Mouse (Mus musculus) spleen, postnatal 10 days (tissue): ENCODE data around the gene Peli2.
A peak's percentile ranks its signal among the peaks of the same experiment; 100 is the strongest.

Source experiments
- DNase-seq, 2 experiments: peaks; one replicate each; pipeline ENCODE4 v3.0.0; 2021 to 2022; ENCODE audit warnings: low spot score in 2 of 2

The Peli2 gene

DNA sequence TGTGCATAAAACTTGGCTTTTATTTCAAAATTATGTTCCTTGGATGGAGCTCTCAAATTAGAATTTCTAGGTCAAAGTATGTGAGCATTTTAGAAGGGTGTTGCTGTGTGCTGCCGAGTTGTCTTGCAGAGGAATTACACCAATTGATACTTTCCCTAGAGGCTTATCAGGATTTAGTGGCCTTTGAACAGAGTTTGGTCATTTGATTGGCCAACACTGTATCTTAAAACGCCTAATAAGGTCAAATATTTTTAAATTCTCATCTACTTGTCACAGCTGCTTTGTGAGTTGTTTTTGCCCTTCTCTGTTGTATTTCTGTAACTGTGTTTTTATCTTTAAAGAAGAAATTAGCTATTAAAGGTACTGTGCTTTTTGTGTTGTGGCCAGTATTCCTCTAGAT lies 32.4 kb downstream of the Peli2 start:
- DNase-seq: no peak

DNA sequence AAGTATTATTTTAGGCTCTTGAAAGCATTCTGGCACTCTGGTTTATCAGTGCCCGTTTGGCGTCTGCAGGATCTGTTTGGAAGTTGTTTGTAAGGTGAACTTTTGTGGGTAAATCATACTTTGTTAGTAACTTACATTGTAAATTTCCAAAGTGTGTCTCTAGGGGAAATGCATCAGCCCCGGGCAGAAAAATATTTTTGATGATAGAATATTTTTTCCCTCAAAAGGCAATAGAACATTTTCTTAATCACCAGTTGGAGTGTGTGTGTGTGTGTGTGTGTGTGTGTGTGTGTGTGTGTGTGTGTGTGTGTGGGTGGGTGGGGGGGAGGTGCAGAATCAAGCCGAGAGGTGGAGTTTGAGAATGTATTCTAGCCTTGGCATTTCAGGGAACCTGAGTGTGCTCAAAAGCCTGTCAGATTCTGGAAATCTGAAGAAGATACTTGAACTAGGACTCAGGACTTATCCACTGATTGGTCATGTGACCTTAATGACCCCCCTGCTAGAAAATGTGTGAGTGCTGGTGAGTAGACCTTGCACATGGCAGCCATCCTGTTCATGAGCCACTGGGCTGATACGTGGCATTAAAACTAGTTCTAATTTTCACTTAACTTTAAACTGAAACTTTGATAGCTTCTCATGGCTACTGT lies 33.4 kb downstream of the Peli2 start:
- no peak for DNase-seq

DNA sequence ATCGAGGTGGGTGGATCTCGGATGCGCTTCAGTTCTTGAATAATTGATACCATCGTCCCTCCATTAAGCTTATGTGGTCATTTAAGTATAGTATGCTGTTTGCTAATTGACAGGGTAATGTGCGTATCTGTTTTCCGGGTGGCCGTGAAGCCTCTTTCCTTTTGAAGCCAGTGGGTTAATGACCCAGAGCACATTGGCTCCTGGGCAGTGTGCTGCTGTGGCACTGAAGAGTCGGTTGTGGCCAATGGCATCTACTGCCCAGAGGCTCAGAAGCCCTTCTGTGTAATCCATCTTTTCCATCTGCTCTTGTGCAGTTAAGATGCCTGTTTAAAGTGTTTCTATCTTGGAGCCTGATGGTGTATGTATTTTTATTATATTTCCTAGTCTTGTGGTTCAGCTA lies 34.0 kb downstream of the Peli2 start:
- no peak for DNase-seq

DNA sequence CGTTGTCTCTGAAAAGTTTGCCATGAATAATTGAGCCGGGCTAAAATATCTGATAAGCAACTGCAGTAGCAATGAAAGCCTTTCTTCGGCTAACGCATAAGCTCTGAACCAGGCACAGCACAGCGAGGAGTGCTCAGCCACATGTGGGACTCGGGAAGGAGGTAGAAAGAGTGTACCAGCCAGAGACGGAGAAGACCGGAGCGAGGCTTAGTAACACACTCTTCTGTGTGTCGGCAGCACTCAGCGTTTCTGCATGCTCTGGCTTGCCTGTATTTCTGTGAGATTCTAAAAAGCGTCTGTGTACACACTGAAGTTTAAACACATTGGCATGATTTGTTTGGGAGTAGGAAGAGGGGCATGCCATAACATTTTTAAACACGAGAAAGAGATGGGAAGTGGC lies 34.5 kb downstream of the Peli2 start:
- DNase-seq: no peak

DNA sequence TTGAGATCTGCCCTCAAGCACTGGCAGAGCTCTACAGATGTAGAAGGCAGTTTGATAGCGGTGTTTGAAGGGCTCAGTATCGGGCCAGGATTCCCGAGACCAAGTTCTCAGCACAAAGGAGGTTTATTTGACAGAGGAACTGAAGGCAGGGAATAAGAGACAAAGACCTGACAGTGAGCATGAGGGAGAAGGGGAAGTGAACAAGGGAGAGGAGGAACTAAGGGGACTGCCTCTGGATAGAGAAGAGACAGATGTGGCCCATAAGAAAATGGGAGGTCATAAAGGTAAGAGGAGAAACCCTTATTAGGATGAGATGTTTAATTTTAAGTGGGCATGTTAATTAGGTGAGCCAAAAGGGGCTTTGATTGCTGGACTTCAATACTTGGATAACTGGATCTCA lies 36.5 kb downstream of the Peli2 start:
- DNase-seq: no peak

DNA sequence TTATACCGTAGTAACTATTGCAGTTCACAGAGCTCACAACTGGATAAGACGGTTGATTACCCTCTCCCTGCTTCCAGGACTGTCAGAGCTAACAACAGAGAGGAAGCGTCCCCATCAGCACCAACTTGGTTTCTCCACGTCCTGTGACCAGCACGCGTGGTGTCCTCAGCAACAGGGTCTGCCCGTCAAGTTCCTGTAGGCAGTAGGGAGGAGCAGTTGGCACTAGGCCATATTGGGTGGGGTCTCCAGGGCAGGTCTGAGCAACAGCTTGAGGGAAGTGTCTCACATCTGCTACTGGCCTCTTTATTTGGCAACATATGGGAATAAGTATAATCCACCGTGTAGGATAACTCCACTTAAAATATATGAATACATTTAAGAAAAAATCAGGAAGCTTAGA lies 37.2 kb downstream of the Peli2 start:
- DNase-seq: no peak

DNA sequence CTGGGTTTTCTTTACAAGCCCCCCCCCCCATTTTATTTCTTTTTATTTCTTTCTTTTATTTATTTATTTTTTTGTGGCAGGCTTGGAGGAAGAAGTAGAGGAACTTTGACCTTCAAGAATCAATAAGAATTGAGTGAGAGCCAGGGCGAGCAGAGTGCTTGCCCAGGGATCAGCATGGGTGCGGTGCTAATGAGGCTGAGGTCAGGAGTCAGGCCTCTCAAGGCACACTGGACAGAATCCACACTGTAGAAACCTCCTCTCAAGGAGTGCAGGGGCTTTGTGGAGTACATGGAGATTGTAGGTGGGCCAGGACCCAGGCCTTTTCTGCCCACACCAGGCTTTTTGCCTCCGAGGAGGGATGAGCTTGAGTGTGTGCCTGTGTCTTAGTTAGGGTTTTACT lies 38.8 kb downstream of the Peli2 start:
- DNase-seq: no peak

DNA sequence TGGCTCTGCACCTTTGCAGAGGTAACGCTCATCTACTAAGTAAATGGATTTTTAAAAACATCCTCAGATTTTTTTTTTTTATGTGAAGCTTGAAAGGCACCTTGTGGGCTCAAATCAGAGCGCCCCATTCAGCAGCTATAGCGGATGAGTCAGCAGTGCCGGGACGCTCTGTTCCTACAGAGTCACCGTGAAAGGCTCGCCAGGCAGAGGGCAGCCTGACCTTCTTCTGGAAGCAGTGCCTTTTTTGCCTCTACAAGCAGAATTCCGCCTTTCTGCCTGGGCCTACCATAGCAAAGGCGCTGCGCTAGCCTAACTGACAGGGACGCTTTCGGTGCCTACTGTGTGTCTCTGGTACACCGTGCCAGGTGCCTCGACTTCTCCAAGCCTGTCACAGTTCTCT lies 41.8 kb downstream of the Peli2 start:
- no peak for DNase-seq

DNA sequence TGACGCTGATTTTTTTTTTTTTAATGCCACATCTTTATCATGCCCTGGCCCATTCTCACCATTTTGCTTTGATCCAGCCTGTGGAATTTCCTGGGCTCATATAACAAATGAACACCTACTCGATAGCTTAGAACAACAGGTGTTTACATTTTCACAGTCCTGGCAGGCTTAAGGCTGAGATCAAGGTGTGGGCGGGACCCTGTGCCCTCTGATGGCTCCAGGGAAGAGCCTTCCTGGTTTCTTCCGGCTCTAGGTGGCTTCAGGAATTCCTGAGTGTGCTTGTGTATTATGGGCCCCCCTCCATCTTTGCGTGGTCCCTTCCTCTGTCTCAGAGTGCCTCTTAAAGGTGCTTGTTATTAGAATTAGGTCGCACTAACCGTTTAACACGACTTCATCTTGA lies 44.3 kb downstream of the Peli2 start:
- no peak for DNase-seq

DNA sequence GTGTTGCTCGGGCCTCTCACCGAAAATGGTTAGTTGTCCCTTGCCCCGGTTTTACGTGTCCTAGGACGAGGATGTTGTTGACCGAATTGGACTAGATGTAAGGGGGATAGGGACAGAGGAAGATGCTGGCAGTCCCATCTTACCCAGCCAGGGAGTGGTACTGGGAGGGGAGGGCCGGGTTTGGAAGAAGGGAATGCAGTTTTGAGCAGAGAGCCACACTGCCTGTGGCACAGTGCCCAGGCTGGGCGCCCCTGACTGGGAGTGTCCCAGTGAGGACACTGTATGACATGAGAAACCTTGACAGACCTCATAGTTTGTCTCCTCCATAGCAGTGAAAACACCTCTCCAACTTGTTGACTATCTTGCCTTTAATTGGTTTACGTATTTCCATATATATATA lies 45.8 kb downstream of the Peli2 start:
- no peak for DNase-seq

DNA sequence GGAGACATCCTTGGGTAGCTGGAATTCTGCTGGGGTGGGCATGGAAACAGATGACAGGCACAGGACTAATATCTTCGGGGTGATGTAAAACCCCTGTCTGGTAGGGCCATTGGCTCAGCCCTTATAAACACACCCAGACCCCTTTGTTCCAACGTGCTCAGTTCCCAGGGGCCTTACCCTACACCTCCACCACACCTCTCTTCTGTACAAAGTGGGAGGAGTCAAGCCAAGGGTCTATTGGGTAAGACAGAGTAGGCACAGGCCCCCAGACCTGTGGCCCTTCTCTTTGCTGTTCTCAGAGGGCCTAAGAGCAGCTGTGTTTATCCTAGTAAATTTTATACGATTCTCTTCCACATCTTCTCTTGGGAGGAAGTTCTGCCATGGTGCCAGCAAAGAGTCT lies 46.4 kb downstream of the Peli2 start:
- no peak for DNase-seq

DNA sequence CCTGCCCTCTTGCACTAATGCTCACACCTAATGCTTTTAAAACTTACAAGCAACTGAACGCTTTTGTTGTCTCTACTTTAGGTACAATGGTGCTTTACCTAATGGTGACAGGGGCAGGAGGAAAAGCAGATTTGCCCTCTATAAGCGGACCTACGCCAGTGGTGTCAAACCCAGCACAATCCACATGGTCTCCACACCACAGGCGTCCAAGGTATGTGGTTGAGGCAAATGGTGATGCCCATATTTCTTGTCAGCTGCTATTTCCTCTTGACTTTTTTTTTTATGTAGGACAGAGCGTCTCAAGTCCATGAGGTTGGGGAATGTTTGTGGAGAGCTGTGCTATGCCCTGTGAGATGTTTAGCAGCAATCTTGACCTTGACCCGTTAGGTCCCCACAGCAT lies 47.5 kb downstream of the Peli2 start:
- DNase-seq: no peak

DNA sequence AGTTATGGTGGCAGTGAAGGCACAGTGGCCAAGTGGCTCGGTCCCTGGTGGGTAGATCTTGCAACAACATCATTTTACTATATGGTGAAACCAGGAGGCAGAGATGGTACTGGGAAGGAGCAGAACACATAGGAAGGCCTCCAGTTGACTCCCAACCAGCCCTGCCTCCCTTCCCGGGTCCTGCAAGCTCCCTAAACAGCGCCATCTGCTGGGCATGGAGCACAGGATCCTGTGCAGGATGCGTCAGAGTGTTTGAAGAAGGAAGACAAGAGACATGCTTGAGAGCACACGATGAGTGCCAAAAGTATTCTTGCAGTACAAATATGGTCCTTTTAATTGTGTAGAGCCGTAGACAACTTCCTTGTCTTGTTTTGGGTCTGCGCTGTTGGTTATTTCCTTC lies 49.3 kb downstream of the Peli2 start:
- DNase-seq: peak in 1 of 2 experiments; percentile 45

DNA sequence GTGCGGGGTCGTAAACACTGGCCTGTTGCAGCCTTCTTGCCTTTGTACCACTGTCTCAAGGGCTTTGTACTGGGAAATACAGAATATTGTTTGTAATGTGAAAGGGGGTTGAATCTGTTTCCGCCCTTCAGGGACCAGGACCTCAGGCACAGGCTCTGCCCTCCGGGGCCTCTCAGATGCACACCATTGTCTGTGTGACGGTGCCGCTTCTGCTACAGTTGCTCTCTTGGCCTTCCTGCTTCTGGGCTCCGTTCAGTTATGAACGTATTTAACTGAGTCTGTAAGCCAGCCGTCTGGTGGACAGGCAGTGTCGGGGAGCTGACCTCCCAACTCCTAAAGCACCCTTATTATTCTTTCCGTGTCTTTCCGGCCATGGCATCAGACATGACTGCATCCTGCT lies 50.6 kb downstream of the Peli2 start:
- no peak for DNase-seq

DNA sequence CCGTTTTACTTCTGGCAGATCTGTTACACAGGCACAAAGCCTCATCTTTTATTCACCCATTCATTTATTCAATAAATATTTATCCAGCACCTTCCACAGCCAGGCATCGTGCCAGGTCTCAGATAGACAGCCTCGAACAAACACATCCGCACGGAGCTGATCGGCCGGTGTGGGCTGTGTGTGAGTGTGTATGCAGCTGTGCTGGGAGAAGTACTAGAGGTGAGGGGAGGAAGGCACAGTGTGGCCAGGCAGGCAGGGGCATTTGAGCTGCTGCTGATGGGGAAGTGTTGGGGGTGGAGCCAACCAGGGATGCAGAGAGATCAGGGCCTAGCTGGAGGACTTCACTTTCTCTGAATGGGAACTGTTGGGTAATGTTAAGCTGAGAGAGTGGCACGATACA lies 51.4 kb downstream of the Peli2 start:
- no peak for DNase-seq

DNA sequence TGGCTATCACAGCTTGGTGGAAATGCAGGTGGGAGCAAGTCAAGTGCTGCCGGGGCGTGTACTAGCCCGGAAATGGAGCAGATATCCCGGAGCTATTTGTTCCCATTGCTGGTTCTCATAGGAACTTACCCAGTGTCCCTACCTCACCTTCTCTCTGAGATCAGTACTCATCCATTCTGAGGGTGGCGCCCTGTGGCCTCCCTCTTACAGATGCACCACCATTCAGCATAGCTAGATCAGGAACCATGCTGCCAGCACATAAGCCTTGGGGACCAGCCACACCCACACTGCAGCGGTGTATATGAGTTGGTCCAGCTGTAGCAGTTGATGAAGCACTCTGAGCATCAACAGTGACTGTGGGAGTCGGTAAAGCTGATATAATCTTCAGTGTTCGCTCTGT lies 52.3 kb downstream of the Peli2 start:
- DNase-seq: no peak

DNA sequence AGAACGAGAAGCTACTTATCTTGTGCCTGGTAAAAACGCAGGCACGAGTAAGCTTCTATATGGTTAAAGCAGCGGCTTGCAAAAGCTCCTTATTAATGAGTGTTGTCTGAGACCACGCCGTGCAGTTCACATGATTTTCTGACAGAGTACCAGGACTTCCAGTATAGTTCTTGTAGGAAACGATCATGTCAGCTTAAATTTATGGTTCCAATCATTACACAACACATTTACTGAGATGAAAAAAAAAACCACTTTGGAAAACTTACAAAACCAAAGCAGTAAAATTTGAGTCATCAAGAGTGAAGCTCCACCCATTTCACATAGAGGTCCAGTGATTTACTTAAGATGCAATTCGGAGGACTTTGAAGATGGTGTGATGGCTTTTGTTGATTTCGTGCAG lies 53.2 kb downstream of the Peli2 start:
- DNase-seq: no peak

DNA sequence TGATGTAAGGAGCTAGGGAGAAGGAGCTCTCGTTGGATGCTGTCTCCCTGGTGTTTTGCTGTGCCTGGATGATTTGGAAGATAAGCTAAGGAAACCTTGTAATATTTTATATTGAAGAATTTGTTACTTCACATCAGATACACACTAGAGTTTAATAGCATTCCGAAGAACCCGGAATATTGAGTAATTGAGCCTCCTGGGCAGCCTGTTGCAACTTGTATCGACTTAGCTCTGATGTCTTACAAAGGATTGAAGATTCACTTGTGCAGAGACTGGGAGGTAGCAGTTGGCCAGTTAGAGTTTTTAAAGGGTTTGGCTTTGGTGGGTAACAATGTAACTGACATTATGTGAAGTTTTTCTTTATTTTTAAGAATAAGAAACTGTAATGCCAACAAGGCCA lies 53.7 kb downstream of the Peli2 start:
- DNase-seq: no peak

DNA sequence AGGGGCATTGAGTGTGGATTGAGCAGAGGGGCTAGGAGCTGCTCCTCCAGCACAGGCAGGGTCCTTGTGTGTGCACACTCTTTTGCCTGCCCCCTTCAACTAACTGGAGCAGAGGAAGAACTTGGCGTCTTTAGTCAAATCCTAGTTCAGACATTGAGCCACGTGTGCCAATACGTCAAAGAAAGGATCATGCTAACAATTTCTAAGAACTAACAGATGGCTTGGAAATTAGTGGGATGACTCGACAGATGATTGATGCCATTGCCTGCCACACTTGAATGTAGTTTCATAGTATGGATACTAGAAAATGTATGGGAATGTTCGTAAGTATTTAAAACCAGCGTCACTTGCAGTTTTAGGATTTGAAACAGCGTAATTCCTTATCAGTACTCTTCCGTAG lies 54.5 kb downstream of the Peli2 start:
- no peak for DNase-seq

DNA sequence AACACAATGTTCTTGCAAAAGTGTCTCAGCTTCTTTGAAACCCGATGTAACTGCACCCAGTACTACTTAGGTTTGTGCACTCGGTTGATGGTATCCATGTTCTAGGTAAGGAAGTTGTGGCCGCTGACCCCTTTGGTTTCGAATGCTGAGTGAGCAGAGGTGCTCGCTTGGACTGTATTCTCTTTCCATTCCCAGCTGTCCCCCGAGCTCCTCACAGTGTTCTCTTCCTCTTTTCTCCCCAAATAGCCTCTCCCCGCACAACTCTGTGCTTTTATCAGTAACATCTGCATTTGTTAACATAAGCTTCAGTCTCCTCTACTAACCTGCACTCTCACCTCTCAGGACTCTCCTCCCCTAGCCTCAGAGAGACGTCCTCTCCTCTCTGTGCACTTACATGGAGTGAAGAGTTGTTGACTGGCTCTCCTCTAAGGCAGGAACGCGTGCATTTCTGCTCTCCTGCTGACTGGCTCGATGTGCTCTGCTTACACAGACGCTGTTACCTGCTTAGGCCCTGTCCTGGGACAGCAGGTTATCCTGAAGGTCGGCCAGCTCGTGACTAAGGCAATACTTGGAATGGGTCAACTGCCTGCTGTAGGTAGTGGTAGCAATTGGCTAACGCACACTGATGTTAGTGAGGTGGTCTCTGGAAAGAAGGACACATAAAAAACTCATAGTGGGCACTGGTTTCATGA lies 57.8 kb downstream of the Peli2 start:
- DNase-seq: no peak

DNA sequence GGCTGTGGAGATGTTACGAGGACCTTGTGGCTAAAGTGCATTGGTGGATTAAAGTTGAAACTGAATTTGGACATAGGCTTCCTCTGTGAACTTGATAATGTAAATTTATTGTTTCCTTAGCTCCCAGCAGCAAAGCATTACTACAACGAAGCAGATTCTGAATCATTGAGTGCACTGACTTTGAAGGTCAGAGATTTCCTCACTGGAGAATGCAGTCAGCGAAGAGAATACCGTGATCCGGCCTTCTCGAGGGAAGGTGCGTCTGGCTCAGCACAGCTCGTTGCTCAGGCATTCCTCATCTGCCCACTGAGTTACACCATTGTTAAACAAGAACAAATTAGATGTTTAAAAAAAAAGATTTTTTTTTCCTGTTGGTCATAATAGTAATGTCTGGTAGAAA lies 58.4 kb downstream of the Peli2 start:
- no peak for DNase-seq

DNA sequence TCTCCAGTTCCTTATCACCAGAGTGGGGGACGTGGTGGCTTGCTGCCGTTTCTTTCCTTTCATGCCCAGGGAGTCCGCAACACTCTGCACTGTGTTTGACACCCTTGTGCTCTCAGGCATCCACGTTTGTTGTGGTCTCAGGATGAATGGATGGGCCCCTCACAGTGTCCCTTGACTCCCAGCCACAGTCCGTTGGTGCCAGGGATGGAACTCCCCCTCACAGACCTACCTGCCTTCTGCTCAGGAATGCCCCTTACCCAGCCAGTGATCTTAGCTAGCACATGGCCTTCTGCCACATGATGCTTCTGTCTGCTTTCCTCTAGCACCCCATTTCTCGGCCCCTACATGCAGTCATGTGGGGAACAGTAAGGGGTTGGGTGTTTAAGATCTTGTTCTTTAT lies 65.7 kb downstream of the Peli2 start:
- DNase-seq: no peak

DNA sequence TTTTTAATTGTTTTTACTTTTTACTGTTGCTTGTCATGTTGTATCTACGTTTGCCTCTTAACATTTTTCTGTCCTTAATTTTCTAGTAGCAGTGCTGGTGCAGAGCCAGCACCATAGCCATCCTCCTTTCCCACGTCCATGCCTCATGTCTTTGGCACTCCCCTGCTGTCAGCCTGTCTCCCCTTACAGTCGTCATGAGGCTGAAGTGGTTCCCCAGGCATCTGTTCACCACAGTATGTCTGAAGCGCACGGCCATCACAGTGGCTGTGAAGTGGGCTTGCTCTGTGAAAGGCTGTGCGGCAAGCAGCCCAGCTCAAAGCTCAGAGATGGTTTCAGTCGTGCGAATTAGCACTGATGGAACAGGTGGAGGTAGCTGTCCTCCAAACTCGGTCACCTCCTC lies 66.5 kb downstream of the Peli2 start:
- no peak for DNase-seq

DNA sequence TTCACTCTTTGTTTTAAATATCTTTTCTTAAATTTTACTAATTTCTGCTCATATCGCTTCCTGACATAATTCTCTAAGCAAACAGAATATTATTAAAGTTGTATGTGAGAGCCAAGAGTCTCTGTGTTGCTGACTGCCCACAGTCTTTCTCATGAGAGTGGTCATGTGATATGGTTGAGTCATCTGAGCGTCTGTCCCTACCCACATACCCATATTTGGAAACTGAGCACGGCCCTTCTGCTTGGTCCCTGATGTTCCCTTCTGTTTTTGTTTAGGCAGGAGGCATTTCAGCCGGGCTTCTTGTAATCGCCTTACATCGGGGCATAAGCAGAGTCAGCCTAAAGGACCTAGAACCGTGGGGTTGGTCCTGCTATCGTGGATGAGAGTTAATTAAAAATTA lies 68.7 kb downstream of the Peli2 start:
- no peak for DNase-seq
